Mouse (Mus musculus): ENCODE measurements at regions not wholly inside any gene's neighbourhood (a gene's known extent, or its start where the extent isn't known, plus 50 kb on each side); places are given as distances from the start of the nearest gene placed in this dataset.

GRCm38 (mm10) chr8:29460119-29460518 is 2012.6 kb downstream of the Poteg start:
- DNase-seq (ENCODE audit: low spot score in 2 of 2): no peak

DNA sequence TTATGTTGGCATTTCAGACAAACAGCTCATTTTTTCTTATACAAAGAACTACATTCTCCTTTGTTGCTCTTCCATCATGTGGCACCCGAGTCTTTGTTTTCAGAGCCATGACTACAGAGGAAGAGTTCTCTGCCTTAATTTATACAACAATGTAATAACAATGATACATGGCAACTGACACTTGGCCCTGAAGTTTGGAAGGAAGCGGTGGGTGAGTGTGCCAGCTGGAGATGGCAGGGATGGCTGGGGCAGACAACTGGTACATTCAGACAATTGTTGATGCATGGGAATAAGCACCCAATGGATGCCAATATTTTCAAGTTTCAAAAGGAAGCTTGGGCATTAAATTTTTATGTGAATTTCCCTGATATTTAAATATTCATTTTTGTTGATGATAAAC is 2045.5 kb downstream of the Poteg start:
- no peak for DNase-seq (ENCODE audit: low spot score in 2 of 2)

DNA sequence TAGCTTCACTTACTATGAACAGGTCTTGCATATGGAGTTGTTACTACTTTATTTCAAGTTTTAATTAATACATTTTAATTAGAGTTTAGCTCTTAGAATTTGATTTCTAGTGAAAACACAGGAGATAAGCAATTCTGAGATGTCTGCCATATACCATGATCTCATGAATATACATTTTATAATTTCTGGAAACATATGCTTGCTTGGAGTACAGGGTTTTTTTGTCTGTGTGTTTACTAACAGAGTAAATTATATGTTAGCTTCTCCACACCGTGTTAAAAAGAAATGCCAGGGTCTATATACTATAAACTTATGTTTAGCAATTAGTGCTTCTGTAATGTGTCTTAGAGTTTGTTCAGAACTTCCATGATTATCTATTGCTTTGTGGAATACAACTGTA is 2079.9 kb downstream of the Poteg start:
- no peak for DNase-seq (ENCODE audit: low spot score in 2 of 2)

- DNase-seq (ENCODE audit: low spot score in 2 of 2): no peak
Observed at GRCm38 (mm10) chr8:29531565-29531964, 2084.1 kb downstream of the Poteg start.

DNA sequence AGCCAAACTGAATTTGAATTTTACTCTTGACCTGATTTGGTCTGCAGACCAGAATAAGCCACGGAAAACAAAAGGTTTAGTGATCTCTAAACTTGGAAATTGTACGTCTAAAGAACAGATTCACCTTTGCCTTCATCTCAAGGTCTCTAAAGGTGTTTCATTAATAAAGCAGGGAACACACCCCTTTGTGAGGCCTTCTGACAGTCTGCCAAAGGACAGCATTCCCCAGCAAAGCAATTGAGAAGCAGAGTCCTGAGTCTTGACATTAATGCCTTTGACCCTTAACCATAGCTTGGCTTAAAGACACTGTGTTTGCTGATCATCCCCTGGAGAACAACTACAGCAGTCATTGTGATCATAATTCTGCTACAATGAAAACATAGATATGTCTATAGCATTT is 2090.5 kb downstream of the Poteg start:
- DNase-seq (ENCODE audit: low spot score in 2 of 2): no peak

GRCm38 (mm10) chr8:29539856-29540255 is 2092.4 kb downstream of the Poteg start:
- no peak for DNase-seq (ENCODE audit: low spot score in 2 of 2)

GRCm38 (mm10) chr8:29544142-29544541 is 2096.7 kb downstream of the Poteg start:
- DNase-seq (ENCODE audit: low spot score in 2 of 2): no peak

DNA sequence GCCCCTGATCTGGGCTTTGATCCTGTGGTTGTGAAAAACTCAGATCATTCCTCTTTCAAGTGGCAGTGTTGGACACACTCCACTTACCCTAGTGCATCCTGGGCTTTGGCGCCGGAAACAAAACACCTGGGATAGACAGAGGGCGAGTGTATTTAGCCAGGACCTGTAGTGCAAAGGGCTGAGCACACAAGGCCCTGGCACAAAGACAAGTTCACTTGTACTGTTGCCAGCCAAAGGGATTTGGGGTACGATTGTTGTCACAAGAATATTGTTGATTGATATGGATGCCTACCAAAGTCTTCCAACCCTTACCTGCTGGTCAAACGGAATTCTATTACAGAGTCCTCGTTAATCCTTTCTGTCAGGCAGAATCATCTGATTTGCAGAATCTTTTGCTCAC is 2138.2 kb downstream of the Poteg start:
- DNase-seq (ENCODE audit: low spot score in 2 of 2): no peak

DNA sequence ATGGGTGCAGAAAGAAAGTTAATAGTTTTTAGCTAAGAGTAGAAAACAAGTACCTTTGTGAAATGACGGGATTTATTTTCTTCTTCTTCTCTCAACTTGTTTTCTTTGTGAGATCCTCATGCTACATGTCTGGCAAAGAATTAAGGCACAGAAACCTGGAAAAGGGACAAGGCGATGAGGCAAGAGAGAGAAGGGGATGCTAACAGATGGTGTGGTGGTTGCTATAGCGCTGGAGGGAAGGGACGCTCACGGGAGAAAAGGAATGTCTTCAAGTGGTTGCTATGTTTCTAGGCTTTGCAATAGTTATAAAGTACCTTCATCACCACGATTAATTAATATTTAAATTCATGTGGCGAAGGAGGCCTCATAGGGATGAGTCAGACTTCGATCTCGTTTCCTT is 2146.7 kb downstream of the Poteg start:
- DNase-seq (ENCODE audit: low spot score in 2 of 2): peak in 1 of 2 experiments; percentile 4

GRCm38 (mm10) chr8:29614098-29614497 is 2166.6 kb downstream of the Poteg start:
- DNase-seq (ENCODE audit: low spot score in 2 of 2): no peak

GRCm38 (mm10) chr8:29661616-29662015 is 2214.1 kb downstream of the Poteg start:
- no peak for DNase-seq (ENCODE audit: low spot score in 2 of 2)

- no peak for DNase-seq (ENCODE audit: low spot score in 2 of 2)
Observed at GRCm38 (mm10) chr8:29675870-29676269, 2228.4 kb downstream of the Poteg start.

- DNase-seq (ENCODE audit: low spot score in 2 of 2): no peak
Observed at GRCm38 (mm10) chr8:29683340-29683739, 2235.9 kb downstream of the Poteg start.

GRCm38 (mm10) chr8:29686594-29686993 is 2239.1 kb downstream of the Poteg start:
- DNase-seq (ENCODE audit: low spot score in 2 of 2): no peak

DNA sequence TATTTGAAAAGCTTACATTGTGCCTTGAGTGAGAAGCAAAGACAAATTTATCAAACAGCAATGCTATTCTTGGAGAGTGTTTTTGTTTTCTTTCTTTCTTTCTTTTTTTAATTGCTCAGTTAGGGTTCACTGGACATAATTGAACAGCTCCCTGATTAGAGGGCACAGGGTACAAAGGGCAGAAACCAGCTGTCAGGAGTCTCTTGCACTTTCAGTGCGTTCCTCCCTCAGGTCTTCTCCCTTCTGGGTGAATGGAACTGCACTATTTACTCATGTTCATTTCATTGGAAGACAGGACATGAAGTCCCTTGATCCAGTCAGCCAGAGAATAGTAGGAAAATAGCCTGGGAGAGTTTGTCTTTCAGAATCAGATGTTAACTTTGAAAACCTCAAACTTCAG is 2248.2 kb downstream of the Poteg start:
- DNase-seq (ENCODE audit: low spot score in 2 of 2): no peak

All from left cerebral cortex, adult 8-10 months (tissue).